In the genomic region with DNA sequence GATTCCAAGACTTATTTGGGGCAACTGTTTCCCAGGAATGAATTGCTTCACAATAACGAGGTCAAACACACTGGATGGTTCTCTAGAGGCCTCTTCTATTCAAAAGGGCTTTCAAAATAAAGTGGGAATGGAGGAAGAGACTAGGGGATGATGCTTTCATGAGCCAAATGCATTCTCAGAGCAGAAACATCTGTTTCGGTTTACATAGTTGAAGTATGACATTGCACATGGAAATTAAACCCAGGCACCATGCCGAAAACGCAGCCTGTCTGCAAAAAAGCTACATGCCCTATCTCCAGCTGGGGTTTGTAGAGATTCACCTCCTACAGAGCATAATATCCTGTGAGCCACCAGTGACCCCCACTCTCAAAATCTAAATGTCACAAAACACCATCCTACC, we compare ENCODE assay signal across 9 mouse cellular contexts. TPM values are rescaled to one million over a fixed set of nuclear protein-coding genes. Genes with fewer than 3 reads are reported as not detected.
DNase-seq lines count a peak whose midpoint lies in the region; ATAC-seq and TF ChIP-seq lines count a peak whose summit lies in the region.
"Had no signal": no experiment of that assay in that cellular context is flagged by ENCODE, and none has a peak within 500 bp of the region (broad histone marks: within the 10 kb centered on the region; RNA-seq: fewer than 3 reads in every experiment).

No protein-coding gene starts in this region.

- peaks cover 5% of the 10 kb centered on the region for H3K4me1 ChIP-seq in limb, embryonic 11.5 days (ENCODE audit: control insufficient read depth, insufficient read depth, low read length)
- H3K4me1 ChIP-seq in stomach, embryonic 16.5 days (ENCODE audit: control insufficient read depth, insufficient read depth, low read length) = peaks cover 7% of the 10 kb centered on the region; the same call in 1 of the 2 replicates

- no peak for TF ChIP-seq CTCF in left cerebral cortex, adult 2 months (IDR thresholded peaks at IDR 0.05)

- peak; percentile 16 for DNase-seq in ovary, adult 18-20 months (ENCODE audit: low spot score)
- no peak for DNase-seq in ovary, postnatal 10 days (ENCODE audit: low spot score)
- peak; percentile 76 for DNase-seq in heart, adult 8-10 months (ENCODE audit: low spot score)
- DNase-seq in limb, embryonic 11.5 days (ENCODE audit: low spot score) = peak; percentile 60
- DNase-seq in adrenal gland, postnatal 36 days = no peak
- no peak for DNase-seq in left cerebral cortex, adult 2 months (ENCODE audit: extremely low spot score in 1 of 2, low spot score in 2 of 2)

- H3K9me3 ChIP-seq in limb, embryonic 11.5 days (ENCODE audit: control insufficient read depth, low read length) = no peaks in the 10 kb centered on the region; the same call in 1 of the 2 replicates
- no peaks in the 10 kb centered on the region for H3K9me3 ChIP-seq in stomach, embryonic 16.5 days (replicated peaks; ENCODE audit: control insufficient read depth, low read length)

- 16% methylated on average over 4 of the region's 4 CpGs for WGBS in limb, embryonic 11.5 days
- WGBS in stomach, embryonic 16.5 days = 42% methylated on average over 4 of the region's 4 CpGs

- H3K4me3 ChIP-seq in limb, embryonic 11.5 days (ENCODE audit: low read depth, low read length) = no peak overlapping the region
- no peak overlapping the region for H3K4me3 ChIP-seq in stomach, embryonic 16.5 days (replicated peaks; ENCODE audit: low read length)
- no peak overlapping the region for H3K4me3 ChIP-seq in left cerebral cortex, adult 2 months

- H3K27me3 ChIP-seq in limb, embryonic 11.5 days (ENCODE audit: control insufficient read depth, insufficient read depth, low read length) = no peaks in the 10 kb centered on the region
- no peaks in the 10 kb centered on the region for H3K27me3 ChIP-seq in stomach, embryonic 16.5 days (ENCODE audit: control insufficient read depth, insufficient read depth, low read length)
- H3K27me3 ChIP-seq: Patski had no signal

- peak overlapping the region; percentile 1; the same call in 1 of the 2 replicates for H3K27ac ChIP-seq in limb, embryonic 11.5 days (replicated peaks; ENCODE audit: low read depth, low read length)
- peak overlapping the region; percentile 78 for H3K27ac ChIP-seq in stomach, embryonic 16.5 days (ENCODE audit: low read length)
- no peak overlapping the region for H3K27ac ChIP-seq in left cerebral cortex, adult 2 months

- no peaks in the 10 kb centered on the region for H3K36me3 ChIP-seq in limb, embryonic 11.5 days (ENCODE audit: control insufficient read depth, insufficient read depth, low read length)
- no peaks in the 10 kb centered on the region for H3K36me3 ChIP-seq in stomach, embryonic 16.5 days (ENCODE audit: control insufficient read depth, insufficient read depth, low read length)

- intact Hi-C loops in left cerebral cortex, adult 2 months (cut with DNase I) = loop anchor here (2.0 to 10.0 kb wide), 5 partner anchors 141 to 1538 kb away; no protein-coding TSS in a partner anchor

- ATAC-seq in limb, embryonic 11.5 days (ENCODE audit: insufficient number of reproducible peaks, low FRiP score, low TSS enrichment, low read depth) = no peak
- ATAC-seq in stomach, embryonic 16.5 days (ENCODE audit: insufficient read depth, low FRiP score) = peak; percentile 68; the same call in 1 of the 2 replicates
- no peak for ATAC-seq in erythroid progenitor cell, adult 5-6 weeks (replicated peaks; ENCODE audit: low FRiP score, poor library complexity, severe bottlenecking)

- H3K9ac ChIP-seq in limb, embryonic 11.5 days (ENCODE audit: low read length) = no peak overlapping the region
- no peak overlapping the region for H3K9ac ChIP-seq in stomach, embryonic 16.5 days (ENCODE audit: low read length)

- H3K4me2 ChIP-seq in limb, embryonic 11.5 days (ENCODE audit: low read depth, severe bottlenecking) = no peak overlapping the region
- 0 out of 2 replicates have a peak overlapping the region, but pooled peaks have one; percentile 29 for H3K4me2 ChIP-seq in stomach, embryonic 16.5 days (ENCODE audit: low read depth, low read length)

RNA-seq across cellular contexts. Expression of a gene that starts 29.3 kb away (rescaled TPM):
- total RNA-seq in heart, adult 8-10 months (2022) = 10 to 100 TPM; 17.7 to 25.3 (median 21.5) TPM
- 91.2 and 98.2 TPM in 2 replicates for polyA plus RNA-seq in limb, embryonic 11.5 days (2014; fragmentation: Nextera tagmentation; extraction: Ambion mirVana)
- 52.0 and 58.6 TPM in 2 replicates for polyA plus RNA-seq in stomach, embryonic 16.5 days (2015; fragmentation: Nextera tagmentation; extraction: Ambion mirVana)
- 27.8 and 53.2 TPM in 2 replicates for total RNA-seq in erythroid progenitor cell, adult 5-6 weeks (2015; ENCODE audit: low replicate concordance)
- 8.8 and 15.7 TPM in 2 replicates for total RNA-seq in erythroid progenitor cell, adult 5-6 weeks (2017; ENCODE audit: low replicate concordance)
- total RNA-seq in adrenal gland, postnatal 36 days (2021) = 10 to 100 TPM; 46.9 to 54.3 TPM
- total RNA-seq in left cerebral cortex, adult 2 months (2021) = 10 to 100 TPM; 36.9 to 43.2 TPM

Comparison
In these comparisons a context has a peak if more than half of its experiments do, and no peak if none do; other contexts are left out.
1. DNase-seq: peak in ovary, adult 18-20 months (single experiment), heart, adult 8-10 months (single experiment) and limb, embryonic 11.5 days (single experiment); none in ovary, postnatal 10 days (single experiment), adrenal gland, postnatal 36 days (0 of 2) and left cerebral cortex, adult 2 months (0 of 2).